Mouse (Mus musculus) layer of hippocampus, adult 2 months (tissue): Measurements from ENCODE around the gene Ahcyl1. TPM values are rescaled to one million over a fixed set of nuclear protein-coding genes. Genes with fewer than 3 reads are reported as not detected.
"Not testable (repeated sequence)": the region's sequence is repeated elsewhere in the genome, so short reads cannot be mapped to it uniquely, and the experiment has no call there.

Experiments used
- DNase-seq, 2 experiments: peaks; one replicate each; pipeline ENCODE4 v3.0.0; 2022; ENCODE audit warnings: low spot score in 2 of 2
- H3K27ac ChIP-seq: fragments of 200-600 bp; 2 replicates; pipeline ENCODE4 v1.8.1; 2022
- H3K4me3 ChIP-seq: fragments of 200-600 bp; 2 replicates; pipeline ENCODE4 v1.8.1; 2022; ENCODE audit warnings: mild to moderate bottlenecking
- CTCF ChIP-seq: fragments of 200-600 bp; conservative IDR thresholded peaks from 2 replicates; pipeline ENCODE4 v1.8.1; 2022; ENCODE audit warnings: antibody characterized with exemption, mild to moderate bottlenecking, moderate library complexity
- long read RNA-seq, 2 experiments: library from polyadenylated mRNA; stranded (forward); transcript quantifications; one replicate each; pipeline ENCODE4 v2.0.0; 2021; ENCODE audit warnings: borderline mapping rate in 2 of 2
- total RNA-seq, 2 experiments: library from RNA; stranded (reverse); gene quantifications; 2 replicates each; pipeline ENCODE4 v1.2.3; 2021

Ahcyl1 gene
- 100 to 1,000 TPM; 338 to 346 TPM for total RNA-seq
- long read RNA-seq, experiment 1, transcript Ahcyl1-201 (17 exons, 3,863 nt): major isoform, 304 of 364 reads
- long read RNA-seq, experiment 1, partial matches to known transcripts: 14 of 364 reads
- long read RNA-seq, experiment 1, other reads (novel, unspliced or antisense): 44 of 364 reads
- long read RNA-seq, experiment 2, transcript Ahcyl1-201 (17 exons, 3,863 nt): major isoform, 461 of 555 reads
- long read RNA-seq, experiment 2, partial matches to known transcripts: 19 of 555 reads
- long read RNA-seq, experiment 2, other reads (novel, unspliced or antisense): 74 of 555 reads

DNA sequence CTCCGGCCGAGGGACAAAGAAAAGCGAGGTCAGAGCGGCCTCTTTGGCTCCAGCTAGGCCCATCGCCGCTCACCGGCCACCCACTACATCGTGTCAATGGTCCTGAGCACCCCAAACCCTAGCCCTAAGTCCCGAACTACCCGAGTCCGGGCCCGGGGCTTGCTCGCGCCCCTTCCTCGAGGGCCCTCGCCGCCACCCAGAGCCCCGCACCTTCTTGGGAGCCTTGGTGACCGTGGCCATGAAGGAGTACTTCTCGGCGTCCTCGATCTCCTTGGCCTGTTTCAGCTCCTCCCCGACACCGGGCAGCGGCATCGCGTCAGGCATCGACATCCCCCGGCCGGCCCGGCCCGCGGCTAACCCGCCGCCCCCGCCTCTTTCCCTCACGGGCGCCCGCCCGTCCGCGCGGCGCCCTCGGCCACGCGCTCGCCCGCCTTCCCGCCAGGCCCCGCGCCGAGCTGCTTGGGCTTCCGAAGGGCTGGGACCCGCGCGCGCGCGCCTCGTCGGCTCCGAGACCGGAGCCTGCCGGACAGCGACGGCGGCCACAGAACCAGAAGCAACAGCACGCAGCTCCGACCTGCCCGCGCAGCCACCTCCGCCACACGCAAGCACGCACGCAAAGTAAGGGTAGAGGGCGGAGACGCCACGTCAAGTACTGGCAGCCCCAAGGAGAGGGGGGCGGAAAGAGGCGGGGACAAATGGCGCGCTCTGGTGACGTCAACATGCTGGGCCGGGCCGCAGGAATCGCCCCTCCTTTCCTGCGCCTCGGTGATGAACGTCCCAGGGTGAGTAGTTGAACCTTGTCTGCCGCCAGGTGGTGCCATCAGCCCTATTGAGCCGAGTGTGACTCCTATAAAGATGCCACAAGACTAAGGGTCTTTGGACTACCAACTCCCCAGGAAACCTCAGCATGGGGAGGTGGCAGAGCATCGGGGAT lies at the start of gene Ahcyl1:
Gene Ahcyl1 (minus strand): TSS at position 613 of the 934 bp plus-strand sequence.
- TF ChIP-seq CTCF: peak; percentile 96
- H3K4me3 ChIP-seq: peak within 1 kb of the TSS; percentile 93
- H3K27ac ChIP-seq: peak within 1 kb of the TSS; percentile 98
- peak; percentile 99 to 100 for DNase-seq

DNA sequence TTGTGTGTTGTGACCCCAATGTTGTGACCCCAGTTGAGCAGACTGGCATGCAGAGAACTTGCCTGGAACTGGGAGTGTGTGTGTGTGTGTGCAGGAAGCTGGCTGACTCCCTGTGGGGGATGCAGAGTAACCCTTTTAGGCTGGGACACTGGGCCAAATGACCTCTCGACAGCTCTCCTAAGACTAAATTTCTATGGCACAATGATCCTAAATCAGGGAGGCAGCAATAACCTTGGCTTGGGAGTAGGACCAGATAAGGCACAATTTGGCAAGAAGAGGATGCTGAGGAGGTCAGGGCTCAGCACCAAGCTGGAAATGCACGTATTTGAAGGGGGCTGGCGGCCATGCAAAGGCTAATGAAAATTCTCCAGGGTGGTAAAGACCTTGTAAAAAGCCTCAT lies 49.7 kb upstream of the Ahcyl1 start:
- no peak for TF ChIP-seq CTCF
- Histone ChIP-seq H3K4me3 (no peak overlapping the region), H3K27ac (no peak overlapping the region)
- DNase-seq: no peak

DNA sequence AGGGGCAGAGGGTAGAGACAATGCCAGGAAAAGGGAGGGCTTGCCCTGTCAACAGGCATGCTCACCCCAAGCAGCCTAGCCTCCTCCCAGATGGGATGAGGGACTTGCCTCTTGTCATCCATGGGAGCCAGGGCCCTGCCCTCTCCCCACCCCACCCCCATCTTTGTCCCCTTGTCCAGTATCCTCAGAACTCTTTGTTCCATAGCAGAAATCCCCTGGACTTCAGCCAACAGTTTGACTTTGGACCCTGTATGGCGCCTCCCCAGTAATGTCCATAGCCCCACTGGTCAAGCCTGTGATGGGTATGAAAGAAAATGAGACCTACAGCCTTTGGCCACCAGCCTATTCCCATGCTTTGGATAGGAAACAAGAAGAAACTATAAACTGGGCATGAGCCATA lies 47.3 kb upstream of the Ahcyl1 start:
- no peak for DNase-seq
- no peak overlapping the region for H3K4me3 ChIP-seq
- TF ChIP-seq CTCF: no peak

DNA sequence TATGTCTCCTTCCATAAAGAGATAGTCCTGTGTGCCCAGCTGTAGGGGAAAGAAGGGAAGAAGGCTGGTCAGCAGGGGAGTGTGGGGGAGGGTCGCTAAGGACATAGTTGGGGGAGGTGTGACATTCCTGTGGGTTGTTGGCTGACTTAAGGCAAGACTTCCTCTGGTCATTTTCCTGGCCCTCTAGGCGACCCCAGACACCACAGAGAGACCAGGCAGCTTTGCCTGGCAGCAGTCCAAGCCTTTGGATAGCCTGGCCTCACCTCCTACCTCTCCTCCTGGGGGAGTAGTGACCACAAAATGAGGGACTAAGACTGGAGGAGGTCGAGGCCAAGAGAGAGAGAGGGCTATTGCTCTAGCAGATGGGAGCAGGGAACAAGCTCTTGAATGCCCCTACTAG lies 46.7 kb upstream of the Ahcyl1 start:
- no peak for DNase-seq
- TF ChIP-seq CTCF: no peak
- Histone ChIP-seq H3K27ac (peak overlapping the region; percentile 36; the same call in 1 of the 2 replicates), H3K4me3 (no peak overlapping the region)

More for the DNA sequence above, 47.3 kb upstream of the Ahcyl1 start:
- peak overlapping the region; percentile 36; the same call in 1 of the 2 replicates for H3K27ac ChIP-seq

- Histone ChIP-seq H3K27ac (peak overlapping the region; percentile 81; the same call in 1 of the 2 replicates), H3K4me3 (no peak overlapping the region)
- DNase-seq: no peak
- TF ChIP-seq CTCF: no peak
Measured at GRCm38 (mm10) chr3:107742071-107742710, 45.8 kb upstream of the Ahcyl1 start.

GRCm38 (mm10) chr3:107741387-107741786 lies 45.0 kb upstream of the Ahcyl1 start:
- TF ChIP-seq CTCF: no peak
- DNase-seq: no peak
- Histone ChIP-seq H3K4me3 (no peak overlapping the region), H3K27ac (peak overlapping the region; percentile 81)

GRCm38 (mm10) chr3:107740578-107741207 lies 44.3 kb upstream of the Ahcyl1 start:
- peak overlapping the region; percentile 81 for H3K27ac ChIP-seq
- DNase-seq: peak in 1 of 2 experiments; percentile 36

DNA sequence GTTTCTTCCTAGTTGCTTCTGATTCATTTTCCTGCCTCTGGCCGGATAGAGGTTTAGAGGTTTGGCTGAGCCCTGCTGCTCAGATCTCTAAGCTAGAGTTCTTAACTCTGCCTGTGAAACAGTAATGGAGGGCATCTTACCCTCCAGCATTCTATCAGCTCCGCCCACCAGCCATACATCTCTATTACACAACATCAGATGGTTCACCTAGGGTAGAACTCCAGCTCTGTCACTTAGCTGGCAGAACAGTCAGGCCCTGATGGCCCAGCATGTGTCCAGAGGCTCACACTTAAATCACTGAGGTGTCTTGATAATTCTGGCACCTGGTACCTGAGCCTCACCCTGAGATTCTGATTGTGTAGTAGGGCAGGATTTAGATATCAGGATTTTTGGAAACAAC lies 43.6 kb upstream of the Ahcyl1 start:
- Histone ChIP-seq H3K4me3 (no peak overlapping the region), H3K27ac (peak overlapping the region; percentile 81; the same call in 1 of the 2 replicates)
- TF ChIP-seq CTCF: no peak
- no peak for DNase-seq

More at GRCm38 (mm10) chr3:107740578-107741207, 44.3 kb upstream of the Ahcyl1 start:
- no peak for TF ChIP-seq CTCF
- H3K4me3 ChIP-seq: no peak overlapping the region

DNA sequence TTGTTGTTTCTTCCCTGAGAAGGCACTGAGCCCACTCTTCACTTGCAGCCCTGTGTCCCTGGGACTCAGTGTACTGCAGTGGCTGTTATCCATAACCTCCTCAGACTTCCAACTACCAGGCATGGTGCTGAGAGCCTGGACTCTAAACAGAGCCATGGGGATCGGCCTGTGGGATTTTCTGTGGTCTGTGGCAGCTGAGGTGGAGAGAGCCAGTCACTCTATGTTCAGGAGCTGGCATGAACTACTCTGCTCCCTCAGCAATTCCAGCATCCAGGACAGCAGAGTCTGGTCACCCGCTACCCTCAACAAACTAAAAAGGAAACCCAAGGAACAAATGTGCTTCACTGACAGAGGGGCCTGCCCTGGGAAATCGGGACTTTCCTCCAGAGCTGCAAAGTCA lies 43.1 kb upstream of the Ahcyl1 start:
- no peak for DNase-seq
- TF ChIP-seq CTCF: no peak
- H3K4me3 ChIP-seq: no peak overlapping the region
- H3K27ac ChIP-seq: peak overlapping the region; percentile 81; the same call in 1 of the 2 replicates

- DNase-seq: no peak
- H3K4me3 ChIP-seq: no peak overlapping the region
- no peak overlapping the region for H3K27ac ChIP-seq
- TF ChIP-seq CTCF: peak; percentile 58
Measured at GRCm38 (mm10) chr3:107738620-107739019, 42.3 kb upstream of the Ahcyl1 start.

- Histone ChIP-seq H3K27ac (no peak overlapping the region), H3K4me3 (no peak overlapping the region)
- TF ChIP-seq CTCF: no peak
- no peak for DNase-seq
Measured at GRCm38 (mm10) chr3:107737609-107738190, 41.3 kb upstream of the Ahcyl1 start.

- not testable (repeated sequence) for H3K4me3 ChIP-seq, H3K27ac ChIP-seq, DNase-seq
Measured at GRCm38 (mm10) chr3:107735620-107736019, 39.3 kb upstream of the Ahcyl1 start.
